Mouse (Mus musculus) lung, embryonic 14.5 days (tissue): ENCODE data around the gene Cdkn1c. TPM values are rescaled to one million over a fixed set of nuclear protein-coding genes. Genes with fewer than 3 reads are reported as not detected.

ENCODE experiments used
- ATAC-seq: fragments of 200-750 bp; cut with Nextera tagmentation; 2 replicates; pipeline ENCODE4 v1.8.0; 2017; ENCODE audit warnings: mild to moderate bottlenecking, moderate TSS enrichment, moderate library complexity; ENCODE audit not compliant: insufficient read depth
- DNase-seq: peaks from one replicate; pipeline ENCODE4 v3.0.0-alpha.2; 2015
- H3K27ac ChIP-seq: fragments of 300-500 bp; sonication (generic); 2 replicates; pipeline ENCODE4 v1.5.1; 2014; ENCODE audit warnings: low read depth, mild to moderate bottlenecking, moderate library complexity
- H3K27me3 ChIP-seq: fragments of 300-500 bp; sonication (generic); 2 replicates; pipeline ENCODE4 v1.6.1; 2014; ENCODE audit warnings: low read length, control low read depth; ENCODE audit not compliant: insufficient read depth
- H3K36me3 ChIP-seq: fragments of 300-500 bp; sonication (generic); 2 replicates; pipeline ENCODE4 v1.6.1; 2014; ENCODE audit warnings: control low read depth; ENCODE audit not compliant: insufficient read depth
- H3K4me1 ChIP-seq: fragments of 300-500 bp; sonication (generic); 2 replicates; pipeline ENCODE4 v1.6.1; 2014; ENCODE audit warnings: antibody characterized with exemption, control low read depth; ENCODE audit not compliant: insufficient read depth
- H3K4me2 ChIP-seq: fragments of 300-500 bp; sonication (generic); 2 replicates; pipeline ENCODE4 v1.6.1; 2014; ENCODE audit warnings: mild to moderate bottlenecking
- H3K4me3 ChIP-seq: fragments of 300-500 bp; sonication (generic); 2 replicates; pipeline ENCODE4 v1.5.1; 2014; ENCODE audit warnings: low read depth, low read length
- H3K9ac ChIP-seq: fragments of 300-500 bp; sonication (generic); 2 replicates; pipeline ENCODE4 v1.6.1; 2014
- H3K9me3 ChIP-seq: fragments of 300-500 bp; sonication (generic); 2 replicates; pipeline ENCODE4 v1.6.1; 2016; ENCODE audit warnings: low read depth, low read length, control low read depth
- CTCF ChIP-seq: IDR thresholded peaks from 2 replicates; pipeline ENCODE4 v1.5.1; 2016; ENCODE audit warnings: antibody characterized with exemption, low read depth
- WGBS: fragments of 180-500 bp; shearing (Covaris S2); extraction: QIAGEN DNeasy Blood & Tissue Kit; methylation state at CpG from one replicate; pipeline ENCODE4 v1.1.7; 2014; 5-methylcytosine and 5-hydroxymethylcytosine counted together
- polyA plus RNA-seq: library from polyadenylated mRNA; unstranded; fragments of >200 nt; fragmentation: Nextera tagmentation; extraction: Ambion mirVana; gene quantifications from 2 replicates; pipeline ENCODE4 v1.2.1, GENCODE M21; 2014

The Cdkn1c gene
- polyA plus RNA-seq, 1 experiment from 2014 or later = 596 TPM

- Histone ChIP-seq H3K9me3 (peaks cover 22% of the 10 kb centered on the region; the same call in 1 of the 2 replicates), H3K27me3 (no peaks in the 10 kb centered on the region), H3K4me1 (peaks cover 3% of the 10 kb centered on the region; the same call in 1 of the 2 replicates), H3K27ac (peak overlapping the region; percentile 72; the same call in 1 of the 2 replicates), H3K9ac (no peak overlapping the region), H3K4me2 (peak overlapping the region; percentile 73; the same call in 1 of the 2 replicates), H3K4me3 (no peak overlapping the region), H3K36me3 (no peaks in the 10 kb centered on the region)
- ATAC-seq (no peak), DNase-seq (peak; percentile 90)
- 29% methylated on average over 11 of the region's 11 CpGs for WGBS
- TF ChIP-seq CTCF = peak; percentile 92
These were observed 3.1 kb upstream of the Cdkn1c start for GRCm38 (mm10) chr7:143463865-143464415.

- no peaks in the 10 kb centered on the region for H3K36me3 ChIP-seq
- TF ChIP-seq CTCF = no peak
- H3K9ac ChIP-seq = no peak overlapping the region
- WGBS = 83% methylated on average over 5 of the region's 5 CpGs
- H3K27ac ChIP-seq = peak overlapping the region; percentile 43; the same call in 1 of the 2 replicates
- ATAC-seq = no peak
- peaks cover 6% of the 10 kb centered on the region; the same call in 1 of the 2 replicates for H3K4me1 ChIP-seq
- H3K27me3 ChIP-seq = no peaks in the 10 kb centered on the region
- H3K4me3 ChIP-seq = no peak overlapping the region
- DNase-seq = no peak
- peaks cover 22% of the 10 kb centered on the region; the same call in 1 of the 2 replicates for H3K9me3 ChIP-seq
- H3K4me2 ChIP-seq = no peak overlapping the region
These were observed 1.7 kb upstream of the Cdkn1c start for GRCm38 (mm10) chr7:143462516-143462915.

GRCm38 (mm10) chr7:143461920-143462319 lies 1.1 kb upstream of the Cdkn1c start:
- Histone ChIP-seq H3K36me3 (no peaks in the 10 kb centered on the region), H3K4me3 (no peak overlapping the region), H3K27ac (peak overlapping the region; percentile 78; the same call in 1 of the 2 replicates), H3K4me2 (peak overlapping the region; percentile 58), H3K9me3 (peaks cover 22% of the 10 kb centered on the region; the same call in 1 of the 2 replicates), H3K4me1 (peaks cover 6% of the 10 kb centered on the region; the same call in 1 of the 2 replicates), H3K27me3 (no peaks in the 10 kb centered on the region), H3K9ac (no peak overlapping the region)
- no peak for TF ChIP-seq CTCF
- DNase-seq (no peak), ATAC-seq (no peak)
- 45% methylated on average over 11 of the region's 11 CpGs for WGBS

DNA sequence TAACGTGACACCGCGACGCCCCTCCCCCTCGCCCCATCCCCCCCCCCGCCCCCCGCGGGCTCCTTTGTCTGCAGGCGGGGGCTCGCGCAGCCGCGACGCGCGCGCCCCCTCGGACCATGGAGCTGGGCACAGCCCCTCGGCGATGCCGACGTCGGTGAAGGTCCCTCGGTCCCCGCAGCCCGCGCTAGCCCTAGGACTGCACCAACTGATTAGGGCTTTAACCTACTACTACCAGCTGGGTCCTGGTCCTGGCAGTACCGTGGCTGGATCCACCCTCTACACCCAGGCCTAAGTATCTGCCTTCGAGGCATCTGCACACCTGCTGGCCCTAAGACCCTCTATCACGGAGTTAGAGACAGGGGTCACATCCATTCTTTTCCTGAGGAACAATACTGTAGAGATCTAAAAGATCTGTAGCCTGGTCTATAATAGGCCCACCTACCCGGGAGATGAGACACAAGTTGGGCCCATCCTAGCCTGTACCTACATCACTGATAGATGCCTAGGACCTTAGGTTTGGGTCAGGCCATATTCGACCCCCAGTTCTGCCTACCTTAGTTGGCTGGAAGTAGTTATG lies 532 bp upstream of the Cdkn1c start:
- Histone ChIP-seq H3K4me2 (peak overlapping the region; percentile 58), H3K27ac (peak overlapping the region; percentile 78), H3K9me3 (peaks cover 22% of the 10 kb centered on the region; the same call in 1 of the 2 replicates), H3K27me3 (no peaks in the 10 kb centered on the region), H3K36me3 (no peaks in the 10 kb centered on the region), H3K4me1 (peaks cover 6% of the 10 kb centered on the region; the same call in 1 of the 2 replicates), H3K4me3 (peak overlapping the region; percentile 19), H3K9ac (peak overlapping the region; percentile 40; the same call in 1 of the 2 replicates)
- 24% methylated on average over 32 of the region's 32 CpGs for WGBS
- DNase-seq (no peak), ATAC-seq (peak; percentile 45)
- no peak for TF ChIP-seq CTCF

GRCm38 (mm10) chr7:143460217-143460834 lies 524 bp downstream of the Cdkn1c start:
- Histone ChIP-seq H3K4me3 (peak overlapping the region; percentile 58), H3K4me1 (peaks cover 6% of the 10 kb centered on the region; the same call in 1 of the 2 replicates), H3K9ac (peak overlapping the region; percentile 70), H3K27me3 (no peaks in the 10 kb centered on the region), H3K4me2 (peak overlapping the region; percentile 70), H3K9me3 (peaks cover 22% of the 10 kb centered on the region; the same call in 1 of the 2 replicates), H3K36me3 (no peaks in the 10 kb centered on the region), H3K27ac (peak overlapping the region; percentile 61)
- WGBS = 25% methylated on average over 60 of the region's 60 CpGs
- no peak for TF ChIP-seq CTCF
- DNase-seq (no peak), ATAC-seq (no peak)

GRCm38 (mm10) chr7:143459332-143460211 lies 1.3 kb downstream of the Cdkn1c start:
- Histone ChIP-seq H3K4me1 (peaks cover 6% of the 10 kb centered on the region; the same call in 1 of the 2 replicates), H3K4me2 (peak overlapping the region; percentile 70), H3K9me3 (peaks cover 22% of the 10 kb centered on the region; the same call in 1 of the 2 replicates), H3K4me3 (peak overlapping the region; percentile 58), H3K27me3 (no peaks in the 10 kb centered on the region), H3K9ac (peak overlapping the region; percentile 70), H3K36me3 (no peaks in the 10 kb centered on the region), H3K27ac (peak overlapping the region; percentile 61)
- ATAC-seq (peak; percentile 19), DNase-seq (peak; percentile 77)
- TF ChIP-seq CTCF = no peak
- WGBS = 22% methylated on average over 91 of the region's 100 CpGs
